Mouse (Mus musculus) CH12.LX (cell line): ENCODE data around the gene Hist1h2bc. TPM values are rescaled to one million over a fixed set of nuclear protein-coding genes. Genes with fewer than 3 reads are reported as not detected.
A peak's percentile ranks its signal among the peaks of the same experiment; 100 is the strongest.

Experiments
- DNase-seq: peaks from one replicate; pipeline ENCODE4 v3.0.0-alpha.2; 2013; ENCODE audit errors: extremely low read depth
- H3K27ac ChIP-seq: 2 replicates; pipeline ENCODE4 v1.5.1; 2012; ENCODE audit warnings: low read depth, mild to moderate bottlenecking, control low read depth, moderate library complexity; ENCODE audit not compliant: insufficient read depth
- H3K27me3 ChIP-seq: replicated peaks from 2 replicates; pipeline ENCODE3; 2012; ENCODE audit warnings: inconsistent platforms
- H3K36me3 ChIP-seq, 2 experiments: replicated peaks in 1 of 2; 2 replicates each; pipeline versions ENCODE3 to v1.6.1; 2012; ENCODE audit warnings: inconsistent platforms in 1 of 2, low read length in 1 of 2, mild to moderate bottlenecking in 1 of 2, mixed read lengths in 1 of 2, moderate library complexity in 1 of 2; ENCODE audit not compliant: control insufficient read depth in 1 of 2, insufficient read depth in 1 of 2
- H3K4me1 ChIP-seq, 2 experiments: 2 replicates each; pipeline ENCODE4 v1.6.1; 2012; ENCODE audit warnings: inconsistent platforms in 1 of 2, moderate library complexity in 1 of 2; ENCODE audit not compliant: insufficient read depth in 2 of 2, control insufficient read depth in 1 of 2
- H3K4me2 ChIP-seq: 2 replicates; pipeline ENCODE4 v1.6.1; 2012; ENCODE audit warnings: low read depth, mild to moderate bottlenecking, control low read depth; ENCODE audit not compliant: poor library complexity, insufficient read depth, severe bottlenecking
- H3K4me3 ChIP-seq, 3 experiments: fragments of 150-350 bp in 1 of 3; sonication (generic) in 1 of 3; replicated peaks in 1 of 3; 2 replicates each; pipeline versions ENCODE3 to v1.5.1; 2011 to 2012; ENCODE audit warnings: low read depth in 2 of 3, low read length in 2 of 3, mild to moderate bottlenecking in 2 of 3, moderate library complexity in 2 of 3, control low read depth in 1 of 3, improper control_type of control experiment in 1 of 3, inconsistent platforms in 1 of 3, mixed read lengths in 1 of 3; ENCODE audit not compliant: poor library complexity in 1 of 3
- H3K79me2 ChIP-seq: replicated peaks from 2 replicates; pipeline ENCODE4 v1.6.1; 2012; ENCODE audit warnings: mild to moderate bottlenecking, moderate library complexity; ENCODE audit not compliant: control insufficient read depth, poor library complexity, insufficient read depth, severe bottlenecking; ENCODE audit errors: extremely low read depth
- H3K9ac ChIP-seq: 2 replicates; pipeline ENCODE4 v1.6.1; 2012; ENCODE audit warnings: low read depth, mild to moderate bottlenecking, control low read depth, moderate library complexity; ENCODE audit not compliant: insufficient read depth
- H3K9me3 ChIP-seq: replicated peaks from 2 replicates; pipeline ENCODE3; 2012; ENCODE audit warnings: low read length, inconsistent platforms, mixed read lengths
- BHLHE40 ChIP-seq: IDR thresholded peaks from 2 replicates; pipeline ENCODE4 v1.6.1; 2011; ENCODE audit warnings: mild to moderate bottlenecking, low read depth, low read length, improper control_type of control experiment
- CHD1 ChIP-seq: IDR thresholded peaks from 2 replicates; pipeline ENCODE4 v1.6.1; 2012; ENCODE audit warnings: low read depth, low read length, improper control_type of control experiment, inconsistent platforms
- CHD2 ChIP-seq: IDR thresholded peaks from 2 replicates; pipeline ENCODE4 v1.6.1; 2011; ENCODE audit warnings: low read length, improper control_type of control experiment
- CTCF ChIP-seq, 2 experiments: IDR thresholded peaks in 1 of 2; conservative IDR thresholded peaks in 1 of 2; 2 replicates each; pipeline ENCODE4 v1.5.1; 2011 to 2012; ENCODE audit warnings: low read depth in 2 of 2, low read length in 2 of 2, improper control_type of control experiment in 1 of 2, inconsistent platforms in 1 of 2, mild to moderate bottlenecking in 1 of 2, moderate library complexity in 1 of 2
- E2F4 ChIP-seq: IDR thresholded peaks from 2 replicates; pipeline ENCODE4 v1.6.1; 2011; ENCODE audit warnings: low read depth, low read length, improper control_type of control experiment; ENCODE audit not compliant: insufficient replicate concordance
- ELF1 ChIP-seq: IDR thresholded peaks from 2 replicates; pipeline ENCODE4 v1.6.1; 2014; ENCODE audit warnings: low read depth, mild to moderate bottlenecking, inconsistent platforms, low read length, improper control_type of control experiment
- EP300 ChIP-seq: IDR thresholded peaks from 2 replicates; pipeline ENCODE4 v1.6.1; 2011; ENCODE audit warnings: low read length, improper control_type of control experiment
- ETS1 ChIP-seq: conservative IDR thresholded peaks from 2 replicates; pipeline ENCODE4 v1.6.1; 2012; ENCODE audit warnings: low read depth, mild to moderate bottlenecking, inconsistent platforms, low read length, improper control_type of control experiment, moderate library complexity
- GABPA ChIP-seq: IDR thresholded peaks from 2 replicates; pipeline ENCODE4 v1.6.1; 2012; ENCODE audit warnings: low read depth, low read length, improper control_type of control experiment, inconsistent platforms; ENCODE audit not compliant: insufficient replicate concordance
- HCFC1 ChIP-seq: IDR thresholded peaks from 2 replicates; pipeline ENCODE4 v1.6.1; 2012; ENCODE audit warnings: low read depth, mild to moderate bottlenecking, inconsistent platforms, low read length, improper control_type of control experiment
- IRF4 ChIP-seq: IDR thresholded peaks from 2 replicates; pipeline ENCODE4 v1.6.1; 2014; ENCODE audit warnings: low read depth, mild to moderate bottlenecking, inconsistent platforms, low read length, improper control_type of control experiment
- JUND ChIP-seq: conservative IDR thresholded peaks from 2 replicates; pipeline ENCODE4 v1.6.1; 2011; ENCODE audit warnings: low read depth, low read length, improper control_type of control experiment
- KAT2A ChIP-seq: IDR thresholded peaks from 2 replicates; pipeline ENCODE4 v1.6.1; 2012; ENCODE audit warnings: low read length, improper control_type of control experiment, inconsistent platforms; ENCODE audit not compliant: insufficient replicate concordance
- MAFK ChIP-seq: IDR thresholded peaks from 2 replicates; pipeline ENCODE4 v1.6.1; 2011; ENCODE audit warnings: low read length, improper control_type of control experiment; ENCODE audit not compliant: insufficient replicate concordance
- MAZ ChIP-seq: IDR thresholded peaks from 2 replicates; pipeline ENCODE4 v1.6.1; 2012; ENCODE audit warnings: low read depth, mild to moderate bottlenecking, inconsistent platforms, low read length, improper control_type of control experiment, moderate library complexity
- MEF2A ChIP-seq: IDR thresholded peaks from 2 replicates; pipeline ENCODE4 v1.6.1; 2014; ENCODE audit warnings: low read depth, mild to moderate bottlenecking, inconsistent platforms, low read length, improper control_type of control experiment, borderline replicate concordance
- MXI1 ChIP-seq: IDR thresholded peaks from 2 replicates; pipeline ENCODE4 v1.6.1; 2011; ENCODE audit warnings: mild to moderate bottlenecking, low read depth, low read length, improper control_type of control experiment
- NELFE ChIP-seq: IDR thresholded peaks from 2 replicates; pipeline ENCODE4 v1.6.1; 2011; ENCODE audit warnings: low read depth, low read length, improper control_type of control experiment
- NRF1 ChIP-seq: IDR thresholded peaks from 2 replicates; pipeline ENCODE4 v1.6.1; 2014; ENCODE audit warnings: low read depth, mild to moderate bottlenecking, inconsistent platforms, low read length, improper control_type of control experiment, moderate library complexity
- PAX5 ChIP-seq: IDR thresholded peaks from 2 replicates; pipeline ENCODE4 v1.6.1; 2012; ENCODE audit warnings: low read length, inconsistent platforms, mixed read lengths
- POLR2A ChIP-seq: IDR thresholded peaks from 2 replicates; pipeline ENCODE4 v1.6.1; 2011; ENCODE audit warnings: low read depth, mild to moderate bottlenecking, improper control_type of control experiment, low read length
- POLR2AphosphoS2 ChIP-seq: IDR thresholded peaks from 2 replicates; pipeline ENCODE4 v1.6.1; 2011; ENCODE audit warnings: low read depth, low read length, improper control_type of control experiment
- RAD21 ChIP-seq: IDR thresholded peaks from 2 replicates; pipeline ENCODE4 v1.6.1; 2011; ENCODE audit warnings: low read depth, mild to moderate bottlenecking, low read length, improper control_type of control experiment, moderate library complexity
- SMC3 ChIP-seq: IDR thresholded peaks from 2 replicates; pipeline ENCODE4 v1.6.1; 2011; ENCODE audit warnings: low read depth, low read length, improper control_type of control experiment
- TCF12 ChIP-seq: IDR thresholded peaks from 2 replicates; pipeline ENCODE4 v1.6.1; 2014; ENCODE audit warnings: low read depth, mild to moderate bottlenecking, inconsistent platforms, low read length, improper control_type of control experiment
- UBTF ChIP-seq: IDR thresholded peaks from 2 replicates; pipeline ENCODE4 v1.6.1; 2012; ENCODE audit warnings: low read depth, mild to moderate bottlenecking, inconsistent platforms, low read length, improper control_type of control experiment, moderate library complexity
- USF1 ChIP-seq: IDR thresholded peaks from 2 replicates; pipeline ENCODE4 v1.6.1; 2014; ENCODE audit warnings: low read depth, mild to moderate bottlenecking, inconsistent platforms, low read length, improper control_type of control experiment
- USF2 ChIP-seq: conservative IDR thresholded peaks from 2 replicates; pipeline ENCODE4 v1.6.1; 2011; ENCODE audit warnings: low read depth, low read length, improper control_type of control experiment
- ZC3H11A ChIP-seq: IDR thresholded peaks from 2 replicates; pipeline ENCODE4 v1.6.1; 2012; ENCODE audit warnings: low read depth, mild to moderate bottlenecking, inconsistent platforms, low read length, improper control_type of control experiment
- ZKSCAN1 ChIP-seq: IDR thresholded peaks from 2 replicates; pipeline ENCODE4 v1.6.1; 2012; ENCODE audit warnings: low read depth, inconsistent platforms, low read length, improper control_type of control experiment, borderline replicate concordance
- ZMIZ1 ChIP-seq: IDR thresholded peaks from 2 replicates; pipeline ENCODE4 v1.6.1; 2012; ENCODE audit warnings: low read depth, mild to moderate bottlenecking, inconsistent platforms, low read length, improper control_type of control experiment
- ZNF384 ChIP-seq: IDR thresholded peaks from 2 replicates; pipeline ENCODE4 v1.6.1; 2012; ENCODE audit warnings: low read depth, low read length, improper control_type of control experiment, inconsistent platforms
- dilution Hi-C: fragments of 300-500 bp; cut with MboI; formaldehyde crosslinking; loops from 2 replicates; pipeline ENCODE4 v1.14.3; 2020; ENCODE audit warnings: low sequenced_read_pairs; ENCODE audit not compliant: extremely low pct_unique_long_range_greater_than_20kb, extremely low pct_ligation_motif_present
- in situ Hi-C: fragments of 300-500 bp; cut with MboI; formaldehyde crosslinking; loops from 3 replicates; pipeline ENCODE4 v1.14.3; 2019; ENCODE audit warnings: low sequenced_read_pairs, low pct_ligation_motif_present, low pct_unique_long_range_greater_than_20kb, mixed read lengths
- polyA plus RNA-seq: library from polyadenylated mRNA; unstranded; fragments of >175 nt; gene quantifications from 2 replicates; pipeline ENCODE4 v1.2.1, GENCODE M21; 2012; ENCODE audit warnings: low read depth; ENCODE audit not compliant: insufficient read length
- total RNA-seq, 2 experiments: library from RNA; depleted of rRNA; stranded (reverse); fragments of 300-350 nt in 1 of 2; fragments of >200 nt in 1 of 2; gene quantifications; 2 replicates each; pipeline ENCODE4 v1.2.3; 2012 to 2014

Hist1h2bc gene
- total and polyA plus RNA-seq, 3 experiments: 2.2 to 436 (median 17.4) TPM

DNA sequence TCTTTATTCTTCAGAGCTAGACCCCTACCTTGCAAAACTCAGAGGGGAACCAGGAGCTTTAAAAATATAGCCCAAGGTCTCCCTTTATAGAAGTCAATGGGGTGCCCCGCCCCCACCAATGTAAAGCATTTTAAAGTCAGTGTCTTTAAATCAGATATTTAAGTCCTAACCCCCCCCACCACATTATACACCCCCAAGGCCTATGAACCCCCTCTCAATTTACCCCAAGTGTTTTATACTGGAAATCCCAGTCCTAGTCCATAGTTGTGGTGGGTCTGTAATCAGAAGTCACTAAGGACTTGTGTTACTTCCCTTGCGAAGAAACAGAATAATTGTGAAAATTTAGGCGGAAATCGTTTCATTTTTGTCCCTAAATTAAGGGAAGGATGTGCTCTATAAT, 54.0 kb downstream of the Hist1h2bc start:
- Histone ChIP-seq H3K27me3 (no peaks in the 10 kb centered on the region), H3K79me2 (no peaks in the 10 kb centered on the region), H3K27ac (no peak overlapping the region), H3K9me3 (no peaks in the 10 kb centered on the region), H3K9ac (peak overlapping the region; percentile 66), H3K4me1 (peaks cover under 1 to 22% of the 10 kb centered on the region in 2 experiments; a peak in 3 of 4 replicates), H3K4me2 (peak overlapping the region; percentile 61; the same call in 1 of the 2 replicates), H3K4me3 (peak overlapping the region in 1 of 3 experiments; percentile 12), H3K36me3 (no peaks in the 10 kb centered on the region)
- DNase-seq: no peak
- in situ Hi-C loops (loop anchor here (5.0 kb wide), 1 partner anchor 36 kb away; no protein-coding TSS in a partner anchor), dilution Hi-C loops (no loop called here)
- TF ChIP-seq CHD1 (0 out of 2 replicates have a peak, but pooled peaks have one; percentile 25), CHD2 (peak; percentile 69), ZKSCAN1 (no peak)

- H3K4me3 ChIP-seq: peak within 1 kb of the TSS; percentile 54 to 74 (median 54)
- dilution Hi-C loops: no loop called here
- H3K27me3 ChIP-seq: no peaks in the 10 kb centered on the region
- in situ Hi-C loops: loop anchor here (5.0 kb wide), 1 partner anchor 36 kb away; no protein-coding TSS in a partner anchor
- no peaks in the 10 kb centered on the region for H3K79me2 ChIP-seq
- H3K4me2 ChIP-seq: peak within 1 kb of the TSS; percentile 61
- H3K4me1 ChIP-seq: peaks cover 3 to 26% of the 10 kb centered on the region in 2 experiments; a peak in 3 of 4 replicates
- no peaks in the 10 kb centered on the region for H3K9me3 ChIP-seq
- peak; percentile 91 for DNase-seq
- H3K9ac ChIP-seq: peak within 1 kb of the TSS; percentile 100
- no peaks in the 10 kb centered on the region for H3K36me3 ChIP-seq
- H3K27ac ChIP-seq: peak within 1 kb of the TSS; percentile 95
- peak; percentile 19; the same call in 1 of the 2 replicates for TF ChIP-seq ETS1
- no peak for TF ChIP-seq RAD21
- TF ChIP-seq USF2: no peak
- no peak for TF ChIP-seq ZNF384
- peak; percentile 100 for TF ChIP-seq ZMIZ1
- peak; percentile 100 for TF ChIP-seq NELFE
- TF ChIP-seq MAFK: no peak
- 0 out of 2 replicates have a peak, but pooled peaks have one; percentile 64 for TF ChIP-seq KAT2A
- TF ChIP-seq MXI1: no peak; the same call in 1 of the 2 replicates
- TF ChIP-seq IRF4: 0 out of 2 replicates have a peak, but pooled peaks have one; percentile 46
- peak; percentile 45; the same call in 1 of the 2 replicates for TF ChIP-seq E2F4
- peak in 1 of 2 experiments; percentile 10; a peak in 1 of 4 replicates for TF ChIP-seq CTCF (conservative IDR thresholded peaks at IDR 0.05 in 1 of 2, IDR thresholded peaks at IDR 0.05 in 1 of 2; ENCODE audit: low read depth in 2 of 2, low read length in 2 of 2)
- TF ChIP-seq ELF1: peak; percentile 42; the same call in 1 of the 2 replicates
- no peak for TF ChIP-seq JUND
- TF ChIP-seq USF1: no peak; the same call in 1 of the 2 replicates
- peak; percentile 59; the same call in 1 of the 2 replicates for TF ChIP-seq MEF2A
- no peak for TF ChIP-seq ZC3H11A
- peak; percentile 29; the same call in 1 of the 2 replicates for TF ChIP-seq BHLHE40
- no peak for TF ChIP-seq SMC3
- TF ChIP-seq HCFC1: peak; percentile 64; the same call in 1 of the 2 replicates
- TF ChIP-seq PAX5: no peak
- no peak for TF ChIP-seq EP300
- TF ChIP-seq MAZ: peak; percentile 85
- peak; percentile 66 for TF ChIP-seq NRF1
- peak; percentile 37 for TF ChIP-seq CHD2
- TF ChIP-seq UBTF: no peak; the same call in 1 of the 2 replicates
- TF ChIP-seq POLR2A: peak; percentile 95
- TF ChIP-seq GABPA: no peak
- TF ChIP-seq TCF12: peak; percentile 100
- TF ChIP-seq POLR2AphosphoS2: peak; percentile 19; the same call in 1 of the 2 replicates
Measured at GRCm38 (mm10) chr13:23738677-23739068, 54.7 kb downstream of the Hist1h2bc start, which contains the start of gene Hist1h1c. Gene Hist1h1c (plus strand): TSS chr13:23738808.
